Mouse (Mus musculus) testis, adult 2 months (tissue): Measurements from ENCODE around the gene Arf3.
A peak's percentile ranks its signal among the peaks of the same experiment; 100 is the strongest.

Experiments
- CTCF ChIP-seq: fragments of 200-500 bp; IDR thresholded peaks from 2 replicates; pipeline ENCODE4 v1.5.1; 2012; ENCODE audit warnings: low read depth, mild to moderate bottlenecking, inconsistent platforms, low read length, moderate library complexity; ENCODE audit not compliant: control insufficient read depth, insufficient read depth, insufficient replicate concordance
- POLR2A ChIP-seq: fragments of 200-500 bp; IDR thresholded peaks from 2 replicates; pipeline ENCODE4 v1.6.1; 2012; ENCODE audit warnings: low read depth, mild to moderate bottlenecking, inconsistent platforms, low read length, moderate library complexity; ENCODE audit not compliant: control insufficient read depth

GRCm38 (mm10) chr15:98799396-98799795 lies 36.4 kb upstream of the Arf3 start:
- TF ChIP-seq CTCF (peak; percentile 91), POLR2A (no peak)
